Mouse (Mus musculus) megakaryocyte, embryonic 14.5 days (primary cell): ENCODE data around the gene Nrk. TPM values are rescaled to one million over a fixed set of nuclear protein-coding genes. Genes with fewer than 3 reads are reported as not detected.

Source experiments
- H3K27me3 ChIP-seq: replicated peaks from 2 replicates; pipeline ENCODE3; 2012; ENCODE audit warnings: inconsistent platforms
- H3K36me3 ChIP-seq: replicated peaks from 2 replicates; pipeline ENCODE3; 2012; ENCODE audit warnings: low read length, inconsistent platforms, mixed read lengths
- H3K4me1 ChIP-seq: 2 replicates; pipeline ENCODE4 v1.6.1; 2012; ENCODE audit warnings: inconsistent platforms
- H3K4me3 ChIP-seq: replicated peaks from 2 replicates; pipeline ENCODE3; 2012; ENCODE audit warnings: moderate library complexity, mild to moderate bottlenecking, inconsistent platforms
- H3K9me3 ChIP-seq: 2 replicates; pipeline ENCODE4 v1.6.1; 2012; ENCODE audit warnings: inconsistent platforms
- FLI1 ChIP-seq: IDR thresholded peaks from 2 replicates; pipeline ENCODE4 v1.6.1; 2012; ENCODE audit warnings: low read length, inconsistent platforms, mixed read lengths
- GATA1 ChIP-seq: IDR thresholded peaks from 3 replicates; pipeline ENCODE4 v1.6.1; 2012; ENCODE audit warnings: mixed read lengths, low read length, inconsistent platforms, borderline replicate concordance
- polyA plus RNA-seq: library from polyadenylated mRNA; stranded (reverse); fragments of >175 nt; gene quantifications from 2 replicates; pipeline ENCODE4 v1.2.3, GENCODE M21; 2012; ENCODE audit warnings: low replicate concordance; ENCODE audit not compliant: insufficient read depth

Nrk gene
- polyA plus RNA-seq, result 1.9 TPM in 1 of 2 replicates, not detected in the other

GRCm38 (mm10) chrX:138914041-138914776, at the start of gene Nrk:
TSS of gene Nrk (plus strand) at chrX:138914430.
- Histone ChIP-seq H3K36me3 (no peaks in the 10 kb centered on the region), H3K27me3 (peaks cover 17% of the 10 kb centered on the region), H3K4me1 (no peaks in the 10 kb centered on the region), H3K4me3 (peak within 1 kb of the TSS; percentile 64), H3K9me3 (peaks cover 7% of the 10 kb centered on the region)
- no peak for TF ChIP-seq FLI1
- no peak for TF ChIP-seq GATA1

DNA sequence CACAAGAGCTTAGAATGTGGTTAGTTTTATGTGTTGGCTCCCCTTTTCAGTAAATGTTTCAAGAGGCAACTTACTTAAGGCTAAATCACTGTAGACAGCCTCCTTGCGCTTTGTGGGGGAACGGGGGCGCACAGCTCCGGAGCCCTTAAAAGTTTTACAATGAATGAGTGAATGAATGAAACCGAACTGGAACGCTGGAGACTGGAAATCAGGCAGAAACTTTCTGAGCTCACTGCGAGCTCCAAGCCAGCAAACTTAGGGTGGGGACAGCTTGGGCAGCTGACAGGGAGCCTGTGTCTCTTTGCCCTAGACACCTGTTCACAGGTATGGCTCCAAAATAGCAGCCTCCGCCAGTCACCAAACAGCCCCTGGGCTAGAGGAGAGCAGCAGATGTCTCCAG, 864 bp upstream of the Nrk start:
- TF ChIP-seq FLI1 (no peak), GATA1 (no peak)
- Histone ChIP-seq H3K4me1 (no peaks in the 10 kb centered on the region), H3K9me3 (peaks cover 7% of the 10 kb centered on the region), H3K4me3 (no peak overlapping the region), H3K27me3 (peaks cover 17% of the 10 kb centered on the region), H3K36me3 (no peaks in the 10 kb centered on the region)

- Histone ChIP-seq H3K9me3 (peaks cover 7% of the 10 kb centered on the region), H3K27me3 (peaks cover 17% of the 10 kb centered on the region), H3K4me1 (no peaks in the 10 kb centered on the region), H3K36me3 (no peaks in the 10 kb centered on the region), H3K4me3 (no peak overlapping the region)
- TF ChIP-seq GATA1 (no peak), FLI1 (no peak)
These were observed 516 bp downstream of the Nrk start for GRCm38 (mm10) chrX:138914777-138915114.

- H3K9me3 ChIP-seq, result peaks cover 7% of the 10 kb centered on the region
- H3K4me3 ChIP-seq, result no peak overlapping the region
- H3K4me1 ChIP-seq, result no peaks in the 10 kb centered on the region
- no peak for TF ChIP-seq FLI1
- no peak for TF ChIP-seq GATA1
- peaks cover 7% of the 10 kb centered on the region for H3K27me3 ChIP-seq
- no peaks in the 10 kb centered on the region for H3K36me3 ChIP-seq
These were observed 4.8 kb downstream of the Nrk start for GRCm38 (mm10) chrX:138919030-138919429.

DNA sequence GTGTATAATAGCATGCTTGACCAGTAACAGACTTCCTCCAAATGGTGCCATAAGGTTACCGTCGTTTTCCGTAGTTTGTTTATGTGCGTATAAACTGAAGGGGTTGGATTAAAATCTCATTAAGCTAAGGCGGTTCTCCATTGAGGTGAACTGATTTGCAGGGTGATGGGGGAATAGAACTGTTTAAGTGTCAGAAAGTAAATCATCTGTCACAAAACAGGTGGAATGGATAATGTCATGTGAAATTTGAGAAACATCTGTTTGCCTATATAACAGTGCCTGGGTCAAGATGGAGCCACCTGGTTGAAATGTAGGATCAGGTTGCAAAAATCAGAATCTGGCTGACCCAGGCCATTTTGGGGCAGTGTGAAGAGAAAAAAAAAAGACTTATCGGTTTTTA, 29.7 kb downstream of the Nrk start:
- Histone ChIP-seq H3K27me3 (no peaks in the 10 kb centered on the region), H3K4me1 (no peaks in the 10 kb centered on the region), H3K4me3 (no peak overlapping the region), H3K36me3 (no peaks in the 10 kb centered on the region), H3K9me3 (no peaks in the 10 kb centered on the region)
- no peak for TF ChIP-seq GATA1
- no peak for TF ChIP-seq FLI1

DNA sequence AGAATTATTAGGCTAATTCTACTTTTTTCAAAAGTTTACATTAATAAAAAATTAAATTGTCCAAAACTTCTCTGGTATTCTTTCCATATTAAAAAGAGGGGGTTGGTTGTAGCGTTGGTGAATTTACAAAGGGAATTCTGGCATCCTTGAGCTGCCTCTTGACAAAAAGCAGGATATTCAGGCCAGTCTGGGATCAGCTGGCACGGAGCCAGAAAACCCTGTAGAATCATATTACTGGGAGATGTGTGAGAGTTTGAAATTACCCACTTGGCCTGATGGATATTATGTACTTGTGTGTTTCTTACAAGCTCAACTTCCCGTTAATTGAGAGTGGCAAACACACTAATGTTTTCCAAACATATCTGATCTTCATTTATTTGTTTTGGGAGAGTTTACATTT, 46.5 kb downstream of the Nrk start:
- no peaks in the 10 kb centered on the region for H3K4me1 ChIP-seq
- no peak overlapping the region for H3K4me3 ChIP-seq
- TF ChIP-seq FLI1, result no peak
- TF ChIP-seq GATA1, result no peak
- no peaks in the 10 kb centered on the region for H3K36me3 ChIP-seq
- no peaks in the 10 kb centered on the region for H3K27me3 ChIP-seq
- no peaks in the 10 kb centered on the region for H3K9me3 ChIP-seq

GRCm38 (mm10) chrX:138978501-138978900, 64.3 kb downstream of the Nrk start:
- TF ChIP-seq FLI1 (no peak), GATA1 (no peak)
- peaks cover 8% of the 10 kb centered on the region for H3K9me3 ChIP-seq
- H3K4me1 ChIP-seq, result no peaks in the 10 kb centered on the region
- no peaks in the 10 kb centered on the region for H3K36me3 ChIP-seq
- no peak overlapping the region for H3K4me3 ChIP-seq
- H3K27me3 ChIP-seq, result peaks cover 7% of the 10 kb centered on the region

DNA sequence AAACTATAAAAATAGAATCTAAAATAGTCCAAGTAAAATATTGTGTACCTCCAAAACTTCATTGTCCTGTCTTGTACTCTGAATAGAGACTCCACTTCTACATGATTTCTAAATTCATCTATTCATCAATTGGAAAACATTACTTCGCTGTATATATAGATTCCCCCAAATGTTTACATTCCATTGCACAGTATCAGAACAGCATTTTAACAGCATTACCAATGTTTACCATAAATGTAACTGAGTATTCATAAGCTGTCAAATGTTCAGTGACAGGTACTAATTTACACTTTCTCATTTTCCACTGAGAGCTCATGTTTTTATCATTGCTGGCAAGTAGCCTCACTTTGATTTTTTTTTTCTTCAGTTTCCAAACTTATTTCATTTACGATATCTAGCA, 65.0 kb downstream of the Nrk start:
- H3K36me3 ChIP-seq, result no peaks in the 10 kb centered on the region
- TF ChIP-seq FLI1, result no peak
- no peak for TF ChIP-seq GATA1
- no peaks in the 10 kb centered on the region for H3K4me1 ChIP-seq
- H3K4me3 ChIP-seq, result no peak overlapping the region
- peaks cover 7% of the 10 kb centered on the region for H3K27me3 ChIP-seq
- H3K9me3 ChIP-seq, result peaks cover 8% of the 10 kb centered on the region

DNA sequence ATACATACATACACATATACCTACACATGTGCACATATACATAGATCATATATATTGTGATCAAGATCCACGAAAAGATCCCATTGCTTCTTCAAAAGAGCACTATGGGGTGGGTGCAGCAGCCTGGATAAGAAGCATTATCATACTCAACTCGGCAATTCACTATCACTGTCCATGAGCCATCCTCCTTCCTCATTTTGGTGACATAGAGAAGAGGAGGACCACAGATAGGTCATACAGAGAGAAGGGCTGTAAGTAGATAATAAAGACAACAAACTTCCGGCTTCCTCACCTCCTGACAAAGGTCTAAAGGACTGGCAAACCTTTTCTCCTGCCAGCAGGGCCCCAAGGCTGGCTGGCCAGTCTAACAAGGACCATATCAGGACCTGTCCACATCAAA, 100.3 kb downstream of the Nrk start:
- H3K27me3 ChIP-seq, result no peaks in the 10 kb centered on the region
- no peaks in the 10 kb centered on the region for H3K4me1 ChIP-seq
- no peak overlapping the region for H3K4me3 ChIP-seq
- H3K9me3 ChIP-seq, result no peaks in the 10 kb centered on the region
- H3K36me3 ChIP-seq, result no peaks in the 10 kb centered on the region
- TF ChIP-seq GATA1 (no peak), FLI1 (no peak)

DNA sequence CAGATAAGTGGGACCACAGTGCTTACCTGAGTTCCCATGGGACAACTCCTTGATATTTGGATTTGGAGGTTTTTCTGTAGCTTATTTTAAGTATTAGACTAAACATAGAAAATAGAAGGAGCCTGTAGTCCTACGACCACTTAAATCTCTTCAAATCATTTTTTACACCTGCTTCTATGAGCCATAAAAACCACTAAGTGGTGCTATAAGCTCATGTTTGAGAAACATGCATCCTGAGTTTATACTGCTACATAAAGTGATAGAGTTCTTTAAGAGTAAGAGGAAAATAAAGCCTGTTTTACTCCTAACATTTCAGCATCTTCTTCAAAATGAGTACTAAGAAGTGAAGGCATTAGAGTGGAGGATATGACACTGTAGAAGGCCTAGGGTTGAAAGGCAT, 102.3 kb downstream of the Nrk start:
- no peak for TF ChIP-seq GATA1
- no peak for TF ChIP-seq FLI1
- H3K9me3 ChIP-seq, result no peaks in the 10 kb centered on the region
- H3K4me1 ChIP-seq, result no peaks in the 10 kb centered on the region
- no peaks in the 10 kb centered on the region for H3K27me3 ChIP-seq
- H3K36me3 ChIP-seq, result no peaks in the 10 kb centered on the region
- no peak overlapping the region for H3K4me3 ChIP-seq

- H3K4me1 ChIP-seq, result no peaks in the 10 kb centered on the region
- peaks cover 2% of the 10 kb centered on the region for H3K27me3 ChIP-seq
- H3K9me3 ChIP-seq, result 0 out of 2 replicates have a peak, but pooled peaks cover 3% of the 10 kb centered on the region
- TF ChIP-seq FLI1, result no peak
- no peak for TF ChIP-seq GATA1
- no peaks in the 10 kb centered on the region for H3K36me3 ChIP-seq
- H3K4me3 ChIP-seq, result no peak overlapping the region
These were observed 112.4 kb downstream of the Nrk start for GRCm38 (mm10) chrX:139026532-139027097.
